Mouse (Mus musculus) G1E (cell line): Measurements from ENCODE around the gene Nr3c2. TPM values are rescaled to one million over a fixed set of nuclear protein-coding genes. Genes with fewer than 3 reads are reported as not detected.

ENCODE experiments used
- ATAC-seq: 2 replicates; pipeline ENCODE4 v1.8.0; 2016; ENCODE audit warnings: mild to moderate bottlenecking; ENCODE audit not compliant: insufficient number of reproducible peaks, poor library complexity, low FRiP score, severe bottlenecking; ENCODE audit errors: extremely low read depth
- DNase-seq: peaks from one replicate; pipeline ENCODE4 v3.0.0; 2012; ENCODE audit warnings: low spot score
- H3K27me3 ChIP-seq: 2 replicates; pipeline ENCODE4 v1.6.1; 2012; ENCODE audit warnings: mild to moderate bottlenecking, low read length, inconsistent platforms; ENCODE audit not compliant: insufficient read depth
- H3K36me3 ChIP-seq: replicated peaks from 2 replicates; pipeline ENCODE3; 2012; ENCODE audit warnings: mild to moderate bottlenecking, inconsistent platforms
- H3K4me1 ChIP-seq: 2 replicates; pipeline ENCODE4 v1.6.1; 2012; ENCODE audit warnings: low read depth, low read length, inconsistent platforms, mixed read lengths; ENCODE audit not compliant: insufficient read depth
- H3K4me3 ChIP-seq: 2 replicates; pipeline ENCODE4 v1.5.1; 2012; ENCODE audit warnings: low read depth, mild to moderate bottlenecking, inconsistent platforms, low read length, moderate library complexity, mixed read lengths
- H3K9me3 ChIP-seq: replicated peaks from 2 replicates; pipeline ENCODE4 v1.6.1; 2012; ENCODE audit warnings: inconsistent platforms
- CTCF ChIP-seq: IDR thresholded peaks from 2 replicates; pipeline ENCODE4 v1.5.1; 2012; ENCODE audit warnings: low read depth, low read length, inconsistent platforms, mixed read lengths
- GATA1 ChIP-seq: IDR thresholded peaks from 2 replicates; pipeline ENCODE4 v1.6.1; 2012; ENCODE audit warnings: borderline replicate concordance, low read length, inconsistent platforms, mixed read lengths
- GATA2 ChIP-seq: IDR thresholded peaks from 2 replicates; pipeline ENCODE4 v1.6.1; 2012; ENCODE audit warnings: low read depth, low read length, inconsistent platforms, borderline replicate concordance
- POLR2AphosphoS5 ChIP-seq: IDR thresholded peaks from 2 replicates; pipeline ENCODE4 v1.6.1; 2012; ENCODE audit warnings: low read depth, low read length, inconsistent platforms; ENCODE audit not compliant: insufficient replicate concordance
- TAL1 ChIP-seq: conservative IDR thresholded peaks from 2 replicates; pipeline ENCODE4 v1.6.1; 2012; ENCODE audit warnings: low read depth, low read length, inconsistent platforms, mixed read lengths
- polyA plus RNA-seq: library from polyadenylated mRNA; stranded (reverse); fragments of >175 nt; gene quantifications from 2 replicates; pipeline ENCODE4 v1.2.3, GENCODE M21; 2012
- total RNA-seq, 2 experiments: library from RNA; stranded (forward) in 1 of 2; stranded (reverse) in 1 of 2; fragments of 200-1000 nt in 1 of 2; fragments of >200 nt in 1 of 2; fragmentation: Nextera tagmentation in 1 of 2; gene quantifications; 2 replicates each; pipeline ENCODE4 v1.2.3; 2014 to 2017

The Nr3c2 gene
- total and polyA plus RNA-seq, 3 experiments: 0.26 to 12.0 (median 7.6) TPM

DNA sequence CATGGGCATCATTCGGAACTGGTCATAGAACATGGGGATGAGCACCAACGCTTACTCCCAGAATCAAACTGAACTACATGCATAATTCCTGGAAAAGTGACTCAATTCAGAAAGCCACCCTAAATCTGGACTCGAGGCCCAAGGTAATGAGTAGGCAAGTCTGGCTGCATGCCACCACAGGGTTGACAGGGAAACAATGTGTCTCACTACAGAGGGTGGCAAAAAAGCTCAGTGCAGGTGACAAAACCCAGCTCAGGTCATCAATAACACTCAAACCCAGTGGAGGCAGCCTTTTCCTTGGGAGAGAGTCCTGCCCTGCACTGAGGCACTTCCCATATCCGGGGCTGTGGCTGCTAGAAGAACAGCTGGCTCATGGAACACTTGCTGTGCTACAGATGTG is 228.8 kb downstream of the Nr3c2 start:
- Histone ChIP-seq H3K9me3 (no peaks in the 10 kb centered on the region), H3K4me1 (no peaks in the 10 kb centered on the region), H3K4me3 (no peak overlapping the region), H3K27me3 (peaks cover 3% of the 10 kb centered on the region; the same call in 1 of the 2 replicates), H3K36me3 (no peaks in the 10 kb centered on the region)
- DNase-seq (no peak), ATAC-seq (no peak)
- no peak for TF ChIP-seq TAL1
- TF ChIP-seq GATA1: no peak
- TF ChIP-seq CTCF: no peak
- no peak for TF ChIP-seq POLR2AphosphoS5
- TF ChIP-seq GATA2: no peak

DNA sequence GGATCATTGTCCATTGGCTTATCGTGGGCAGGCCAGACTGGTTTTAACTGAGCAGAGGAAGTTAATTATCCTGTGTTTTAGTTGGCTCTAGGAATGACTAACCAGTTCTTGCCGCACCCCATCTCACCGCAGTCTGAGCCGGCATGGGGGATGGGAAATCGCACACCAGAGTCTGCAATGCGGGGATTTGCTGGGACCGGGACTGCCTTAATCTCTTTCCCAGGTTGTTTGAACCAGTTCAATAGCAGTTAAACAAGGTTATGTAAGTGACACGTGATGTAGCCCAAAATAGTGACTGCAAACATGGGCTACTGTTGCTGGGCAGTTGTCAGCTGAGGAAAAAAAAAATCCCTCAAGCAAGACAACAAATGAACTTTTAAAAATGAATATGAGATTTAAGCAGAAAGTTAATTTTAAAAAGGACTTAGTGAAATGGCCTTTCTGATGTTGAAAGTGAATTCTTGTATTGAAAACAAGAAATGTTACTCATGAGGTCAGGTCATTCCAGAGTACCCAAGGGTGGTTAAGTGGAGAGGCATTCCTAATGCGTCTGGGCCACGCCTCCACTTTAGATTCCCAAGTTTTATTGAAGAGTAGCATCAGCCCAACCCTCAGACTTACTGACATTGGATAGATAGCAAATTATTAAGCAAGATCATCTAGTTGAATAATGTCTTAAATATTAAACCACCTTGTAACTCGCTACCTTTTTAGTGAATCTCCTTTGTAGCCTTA is 233.8 kb downstream of the Nr3c2 start:
- no peak overlapping the region for H3K4me3 ChIP-seq
- TF ChIP-seq CTCF: no peak
- no peaks in the 10 kb centered on the region for H3K9me3 ChIP-seq
- DNase-seq (no peak), ATAC-seq (no peak)
- no peaks in the 10 kb centered on the region for H3K4me1 ChIP-seq
- H3K36me3 ChIP-seq: no peaks in the 10 kb centered on the region
- H3K27me3 ChIP-seq: peaks cover 3% of the 10 kb centered on the region; the same call in 1 of the 2 replicates

DNA sequence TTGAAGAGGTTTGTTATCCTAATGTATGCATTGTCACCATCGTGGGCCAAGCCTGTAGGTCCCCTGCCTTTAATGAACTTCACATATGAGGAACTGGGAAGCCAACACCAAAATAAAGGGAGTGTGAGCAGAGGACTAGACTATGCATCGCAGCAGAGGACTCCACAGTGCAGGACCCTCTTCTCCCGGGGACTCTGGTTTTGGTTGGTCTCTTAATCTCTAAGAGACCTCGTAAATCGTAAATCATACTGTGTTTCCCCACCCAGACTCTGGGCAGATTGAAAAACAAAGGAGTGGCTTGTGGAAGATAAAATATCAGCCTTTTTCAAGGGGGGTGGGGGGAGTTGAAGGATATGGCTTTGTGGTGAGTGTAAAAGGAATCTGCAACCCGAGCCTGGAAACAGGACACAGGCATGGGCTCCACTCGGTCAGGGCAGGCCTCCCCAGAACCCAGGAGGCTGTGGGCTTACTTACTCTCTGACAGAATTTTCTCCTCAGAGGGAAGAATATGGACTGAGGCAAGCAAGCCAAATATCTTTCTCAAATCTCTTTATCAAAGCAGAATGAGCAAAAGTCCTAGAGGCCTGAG is 234.6 kb downstream of the Nr3c2 start:
- Histone ChIP-seq H3K27me3 (peaks cover 3% of the 10 kb centered on the region; the same call in 1 of the 2 replicates), H3K9me3 (no peaks in the 10 kb centered on the region), H3K4me1 (no peaks in the 10 kb centered on the region), H3K4me3 (no peak overlapping the region), H3K36me3 (no peaks in the 10 kb centered on the region)
- ATAC-seq (no peak), DNase-seq (no peak)
- TF ChIP-seq POLR2AphosphoS5: no peak
- TF ChIP-seq GATA1: no peak
- no peak for TF ChIP-seq GATA2
- TF ChIP-seq TAL1: no peak
- TF ChIP-seq CTCF: no peak

DNA sequence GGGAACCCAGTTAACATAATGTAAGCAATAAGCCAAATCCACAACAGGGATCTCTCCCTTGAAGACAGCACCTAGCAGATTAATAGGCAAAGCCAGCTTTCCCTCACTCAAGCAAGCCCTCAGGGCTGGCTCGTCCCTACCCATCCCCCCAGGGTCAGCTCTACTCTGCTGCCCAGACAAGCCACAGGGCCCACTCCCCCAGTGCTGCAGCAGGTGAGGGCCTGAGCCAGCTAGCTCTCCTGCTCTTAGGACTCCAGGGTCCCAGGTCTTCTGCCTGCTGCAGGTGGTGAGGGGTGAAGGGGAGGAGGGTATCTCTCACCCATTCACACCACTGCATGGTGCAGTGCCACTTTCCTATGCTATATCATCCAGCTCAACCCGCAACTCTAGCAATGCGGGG is 246.0 kb downstream of the Nr3c2 start:
- H3K27me3 ChIP-seq: no peaks in the 10 kb centered on the region
- no peak overlapping the region for H3K4me3 ChIP-seq
- H3K4me1 ChIP-seq: no peaks in the 10 kb centered on the region
- DNase-seq: no peak
- no peaks in the 10 kb centered on the region for H3K36me3 ChIP-seq
- TF ChIP-seq POLR2AphosphoS5: no peak
- no peak for TF ChIP-seq GATA1
- no peak for TF ChIP-seq CTCF
- TF ChIP-seq TAL1: no peak
- no peak for TF ChIP-seq GATA2
- ATAC-seq: no peak
- H3K9me3 ChIP-seq: peaks cover 4% of the 10 kb centered on the region

DNA sequence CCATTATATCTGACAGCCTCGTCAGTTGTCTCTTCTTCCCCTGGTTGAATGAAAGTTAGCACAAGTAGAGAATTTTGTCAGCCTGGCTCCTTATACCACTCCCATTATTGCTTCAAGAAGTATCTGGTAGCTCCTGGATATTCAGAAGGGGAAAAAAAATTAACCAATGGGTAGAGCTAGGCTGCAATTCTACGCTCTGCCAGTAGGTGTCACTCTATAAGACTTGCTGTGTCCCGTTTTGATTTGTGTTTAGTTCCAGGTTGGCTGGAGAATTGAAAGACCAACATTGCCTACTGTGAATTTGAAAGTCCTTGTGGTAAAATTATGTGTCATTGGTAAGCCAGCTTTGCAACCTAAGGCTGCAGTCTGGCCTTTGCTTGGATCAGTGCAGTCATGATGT is 255.3 kb downstream of the Nr3c2 start:
- Histone ChIP-seq H3K9me3 (no peaks in the 10 kb centered on the region), H3K4me1 (no peaks in the 10 kb centered on the region), H3K36me3 (no peaks in the 10 kb centered on the region), H3K4me3 (no peak overlapping the region), H3K27me3 (peaks cover 3% of the 10 kb centered on the region; the same call in 1 of the 2 replicates)
- ATAC-seq (no peak), DNase-seq (peak; percentile 6)
- TF ChIP-seq CTCF (peak; percentile 83), GATA2 (no peak)

DNA sequence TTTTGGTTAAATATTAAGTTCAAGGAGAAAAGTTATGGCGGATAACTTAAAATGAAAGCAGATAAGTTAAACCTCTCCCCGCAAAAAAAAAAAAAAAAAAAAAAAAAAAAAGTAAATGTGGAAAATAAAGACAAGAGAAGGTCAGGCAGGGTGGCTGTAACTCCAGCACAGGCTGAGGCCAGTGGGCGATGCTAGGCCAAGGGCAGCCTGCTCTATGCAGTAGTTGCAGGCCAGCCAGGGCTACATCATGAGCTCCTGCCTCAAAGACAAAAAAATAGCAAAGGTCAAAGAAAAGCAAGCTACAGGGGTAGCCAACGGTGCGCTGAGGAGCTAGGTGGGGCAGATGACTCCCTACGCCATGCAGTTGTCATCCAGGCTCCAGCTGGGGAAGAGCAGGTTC is 270.1 kb downstream of the Nr3c2 start:
- Histone ChIP-seq H3K4me1 (no peaks in the 10 kb centered on the region), H3K9me3 (no peaks in the 10 kb centered on the region), H3K4me3 (no peak overlapping the region), H3K36me3 (no peaks in the 10 kb centered on the region), H3K27me3 (no peaks in the 10 kb centered on the region; the same call in 1 of the 2 replicates)
- TF ChIP-seq GATA1 (no peak), TAL1 (no peak), CTCF (no peak), POLR2AphosphoS5 (no peak), GATA2 (no peak)
- DNase-seq: no peak
- no peak for ATAC-seq
